Mouse (Mus musculus) testis, adult 2 months (tissue): ENCODE data around the gene Cend1. TPM values are rescaled to one million over a fixed set of nuclear protein-coding genes. Genes with fewer than 3 reads are reported as not detected.

ENCODE experiments used
- H3K27ac ChIP-seq: fragments of 200-500 bp; 2 replicates; pipeline ENCODE4 v1.5.1; 2012; ENCODE audit warnings: low read depth, low read length; ENCODE audit not compliant: control insufficient read depth, insufficient read depth
- H3K27me3 ChIP-seq: fragments of 200-500 bp; 2 replicates; pipeline ENCODE4 v1.6.1; 2012; ENCODE audit warnings: mild to moderate bottlenecking, low read length, moderate library complexity; ENCODE audit not compliant: control insufficient read depth, insufficient read depth
- H3K36me3 ChIP-seq: fragments of 200-500 bp; 2 replicates; pipeline ENCODE4 v1.6.1; 2012; ENCODE audit warnings: mild to moderate bottlenecking, low read length; ENCODE audit not compliant: control insufficient read depth, insufficient read depth
- H3K4me1 ChIP-seq: fragments of 200-500 bp; 2 replicates; pipeline ENCODE4 v1.6.1; 2012; ENCODE audit warnings: low read length; ENCODE audit not compliant: control insufficient read depth, insufficient read depth
- H3K4me3 ChIP-seq: fragments of 200-500 bp; 2 replicates; pipeline ENCODE4 v1.5.1; 2012; ENCODE audit warnings: low read depth, mild to moderate bottlenecking, low read length, moderate library complexity, mixed read lengths; ENCODE audit not compliant: control insufficient read depth
- CTCF ChIP-seq: fragments of 200-500 bp; IDR thresholded peaks from 2 replicates; pipeline ENCODE4 v1.5.1; 2012; ENCODE audit warnings: low read depth, mild to moderate bottlenecking, inconsistent platforms, low read length, moderate library complexity; ENCODE audit not compliant: control insufficient read depth, insufficient read depth, insufficient replicate concordance
- POLR2A ChIP-seq: fragments of 200-500 bp; IDR thresholded peaks from 2 replicates; pipeline ENCODE4 v1.6.1; 2012; ENCODE audit warnings: low read depth, mild to moderate bottlenecking, inconsistent platforms, low read length, moderate library complexity; ENCODE audit not compliant: control insufficient read depth
- polyA plus RNA-seq: library from polyadenylated mRNA; depleted of rRNA; stranded (reverse); fragments of >200 nt; gene quantifications from 2 replicates; pipeline ENCODE4 v1.2.3, GENCODE M21; 2012

Gene Cend1
- polyA plus RNA-seq, 1 experiment, result 0.48 TPM

- Histone ChIP-seq H3K36me3 (no peaks in the 10 kb centered on the region), H3K27ac (no peak overlapping the region), H3K4me1 (peaks cover 6% of the 10 kb centered on the region), H3K4me3 (no peak overlapping the region), H3K27me3 (no peaks in the 10 kb centered on the region)
- TF ChIP-seq CTCF, result no peak
- TF ChIP-seq POLR2A, result no peak
These were observed 1.4 kb upstream of the Cend1 start for GRCm38 (mm10) chr7:141430585-141431240.

DNA sequence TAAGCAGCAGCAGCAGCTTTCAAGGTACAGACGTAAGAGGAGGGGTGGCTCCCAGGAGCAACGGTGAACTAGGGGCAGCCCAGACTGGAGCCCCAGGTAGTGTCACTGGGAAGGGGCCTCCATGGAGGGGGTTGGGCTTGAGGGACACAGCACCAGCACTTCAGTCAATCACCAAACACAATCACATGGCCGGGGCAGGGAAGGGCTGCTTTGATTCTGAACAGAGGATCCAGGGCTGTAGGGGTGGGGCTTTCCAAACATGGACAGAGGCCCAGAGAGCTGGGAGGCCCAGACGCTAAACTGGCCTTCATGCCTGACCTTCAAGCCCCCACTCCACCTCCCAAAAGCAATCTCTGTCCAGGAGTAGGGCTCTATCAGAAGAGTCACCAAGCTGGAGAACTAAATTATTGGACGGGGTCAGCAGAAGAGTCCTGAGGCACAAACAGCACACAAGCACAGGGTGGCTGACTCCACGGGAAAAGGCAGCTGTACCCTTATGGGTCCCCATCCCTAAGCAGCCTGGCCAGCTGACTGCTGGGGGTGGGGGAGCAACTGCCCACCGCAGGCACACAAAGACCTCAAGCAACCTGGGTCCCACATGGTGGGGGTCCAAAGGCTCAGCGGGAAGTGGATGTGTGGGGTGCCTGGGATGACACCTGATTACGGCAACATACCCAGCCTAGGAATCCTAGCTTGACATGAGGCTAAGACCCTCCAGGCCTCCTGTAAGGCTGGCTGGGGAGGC, 721 bp upstream of the Cend1 start:
- H3K4me3 ChIP-seq, result no peak overlapping the region
- no peak overlapping the region for H3K27ac ChIP-seq
- H3K36me3 ChIP-seq, result no peaks in the 10 kb centered on the region
- no peak for TF ChIP-seq POLR2A
- H3K27me3 ChIP-seq, result no peaks in the 10 kb centered on the region
- peaks cover 6% of the 10 kb centered on the region for H3K4me1 ChIP-seq

GRCm38 (mm10) chr7:141428701-141429100, 590 bp downstream of the Cend1 start:
- Histone ChIP-seq H3K4me3 (no peak overlapping the region), H3K36me3 (no peaks in the 10 kb centered on the region), H3K4me1 (peaks cover 6% of the 10 kb centered on the region), H3K27me3 (no peaks in the 10 kb centered on the region), H3K27ac (no peak overlapping the region)
- TF ChIP-seq POLR2A, result no peak
- no peak for TF ChIP-seq CTCF

DNA sequence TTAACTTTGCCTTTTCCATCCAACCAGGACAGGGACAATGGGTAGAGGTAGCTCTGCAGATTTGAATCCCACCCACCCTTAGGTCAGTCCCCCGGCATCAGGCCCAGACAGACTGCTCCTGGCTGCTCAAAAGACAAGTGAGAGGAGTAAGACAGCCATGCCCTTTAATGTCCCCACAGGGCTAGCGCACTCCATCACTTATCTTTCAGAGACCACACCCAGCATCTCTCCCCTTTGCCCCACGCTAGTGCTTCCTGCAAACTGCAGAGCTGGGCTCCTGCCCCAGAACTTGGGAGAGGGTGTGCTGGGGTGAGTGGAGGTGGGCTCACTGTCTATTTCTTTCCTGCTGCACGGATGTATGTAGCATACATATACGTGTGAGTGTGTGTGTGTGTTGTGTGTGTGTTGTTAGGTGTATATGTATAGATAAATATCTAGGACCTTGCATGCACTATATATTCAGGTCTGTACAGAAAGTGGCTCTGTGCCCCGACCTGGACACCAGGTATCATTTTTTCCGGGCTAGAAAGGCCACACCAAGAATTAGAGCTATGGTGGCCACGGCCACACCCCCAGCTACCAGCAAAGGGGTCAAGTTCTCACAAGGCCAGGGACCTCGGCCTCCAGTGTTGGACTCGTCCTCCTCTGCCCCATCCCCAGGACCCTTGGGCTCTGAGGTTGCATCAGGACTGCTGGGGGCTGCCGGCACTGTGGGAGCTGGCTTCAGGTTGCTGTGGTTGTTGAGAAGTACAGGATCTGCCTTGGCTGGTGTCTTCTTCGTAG, 2.2 kb downstream of the Cend1 start:
- TF ChIP-seq POLR2A (no peak), CTCF (no peak)
- H3K4me3 ChIP-seq, result no peak overlapping the region
- H3K36me3 ChIP-seq, result no peaks in the 10 kb centered on the region
- H3K4me1 ChIP-seq, result peaks cover 6% of the 10 kb centered on the region
- H3K27ac ChIP-seq, result no peak overlapping the region
- H3K27me3 ChIP-seq, result no peaks in the 10 kb centered on the region

DNA sequence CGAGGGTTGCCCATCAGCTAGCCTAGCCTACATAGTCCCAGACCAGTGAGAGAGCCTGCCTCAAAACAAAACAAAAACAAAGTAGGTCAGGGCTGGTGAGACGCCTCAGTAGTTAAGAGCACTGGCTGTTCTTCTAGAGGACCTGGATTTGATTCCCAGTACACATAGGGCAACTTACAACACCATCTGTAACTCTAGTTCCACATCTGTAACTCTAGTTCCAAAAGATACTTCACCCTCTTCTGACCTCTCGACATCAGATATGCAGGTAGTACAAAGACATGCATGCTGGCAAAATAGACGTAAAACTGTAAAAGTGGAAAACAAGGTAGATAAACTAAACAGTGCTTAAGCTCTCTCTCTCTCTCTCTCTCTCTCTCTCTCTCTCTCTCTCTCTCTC, 5.5 kb downstream of the Cend1 start:
- Histone ChIP-seq H3K27ac (no peak overlapping the region), H3K36me3 (no peaks in the 10 kb centered on the region), H3K27me3 (no peaks in the 10 kb centered on the region), H3K4me3 (no peak overlapping the region), H3K4me1 (no peaks in the 10 kb centered on the region)
- TF ChIP-seq POLR2A (no peak), CTCF (no peak)

DNA sequence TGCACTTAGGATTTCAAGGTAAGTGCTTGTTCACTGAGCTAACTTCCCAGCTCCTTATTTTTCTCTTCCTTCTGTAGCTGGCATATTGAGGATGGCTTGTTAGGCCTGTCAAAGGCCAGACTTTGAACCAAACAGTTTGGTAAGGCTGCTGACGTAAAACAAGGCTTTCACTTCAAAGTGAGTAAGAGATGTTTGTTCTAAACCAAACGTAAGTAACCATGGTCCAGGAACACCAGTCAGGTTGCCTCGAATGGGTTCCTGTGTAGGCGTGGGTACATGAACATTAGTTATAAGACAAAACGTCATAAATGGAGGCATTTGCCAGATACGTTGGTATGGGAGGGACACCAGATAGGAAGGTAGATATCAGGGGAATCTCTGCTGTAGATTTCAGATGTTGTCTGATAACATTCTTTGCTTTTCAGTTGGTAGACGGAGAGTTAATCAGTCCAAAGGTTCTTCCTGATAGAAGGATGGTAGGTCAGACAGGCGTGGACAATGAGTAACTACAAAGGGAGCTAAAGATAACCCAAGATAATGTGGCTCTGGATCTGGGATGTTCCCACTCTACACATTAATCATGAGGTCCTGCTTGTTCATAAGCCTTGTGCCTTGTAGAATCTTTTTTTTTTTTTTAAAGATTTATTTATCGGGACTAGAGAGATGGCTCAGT, 9.1 kb downstream of the Cend1 start:
- no peak overlapping the region for H3K4me3 ChIP-seq
- H3K27ac ChIP-seq, result no peak overlapping the region
- H3K36me3 ChIP-seq, result no peaks in the 10 kb centered on the region
- H3K27me3 ChIP-seq, result no peaks in the 10 kb centered on the region
- TF ChIP-seq CTCF, result no peak
- no peak for TF ChIP-seq POLR2A
- no peaks in the 10 kb centered on the region for H3K4me1 ChIP-seq

DNA sequence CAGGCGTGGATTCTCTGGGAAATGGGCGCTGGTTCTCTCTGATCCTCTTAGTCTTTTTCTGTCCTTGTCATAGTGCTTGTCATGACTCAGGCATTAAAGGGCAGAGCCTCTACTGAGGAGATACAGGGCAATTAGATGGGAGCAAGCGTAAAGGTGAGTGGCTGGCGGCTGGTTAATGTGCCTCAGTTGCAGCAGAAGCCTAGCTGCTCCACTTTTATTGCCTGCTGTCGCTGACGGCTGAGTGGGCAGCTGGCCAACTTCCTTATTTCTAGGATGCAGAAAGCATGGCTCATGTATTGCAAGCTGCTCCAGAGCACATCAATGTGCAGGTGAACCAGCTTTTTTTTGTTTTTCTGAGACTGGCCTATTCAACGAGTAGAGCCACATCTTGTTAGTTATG, 10.3 kb downstream of the Cend1 start:
- Histone ChIP-seq H3K36me3 (no peaks in the 10 kb centered on the region), H3K27ac (no peak overlapping the region), H3K27me3 (no peaks in the 10 kb centered on the region), H3K4me3 (no peak overlapping the region), H3K4me1 (peaks cover 4% of the 10 kb centered on the region; the same call in 1 of the 2 replicates)
- no peak for TF ChIP-seq POLR2A
- TF ChIP-seq CTCF, result no peak
